Mouse (Mus musculus) right cerebral cortex, postnatal 25 days (tissue): ENCODE measurements around the gene Fem1b.
"Not testable (repeated sequence)": the region's sequence is repeated elsewhere in the genome, so short reads cannot be mapped to it uniquely, and the experiment has no call there.

ENCODE experiments used
- DNase-seq: peaks from one replicate; pipeline ENCODE4 v3.0.0; 2022

Gene Fem1b

GRCm38 (mm10) chr9:62826456-62826855, 14.7 kb upstream of the Fem1b start:
- DNase-seq = no peak

- no peak for DNase-seq
Observed at GRCm38 (mm10) chr9:62825791-62826393, 14.2 kb upstream of the Fem1b start.

GRCm38 (mm10) chr9:62821811-62822210, 10.1 kb upstream of the Fem1b start:
- no peak for DNase-seq

- DNase-seq = no peak
Observed at GRCm38 (mm10) chr9:62820829-62821228, 9.1 kb upstream of the Fem1b start.

- DNase-seq = not testable (repeated sequence)
Observed at GRCm38 (mm10) chr9:62819910-62820309, 8.2 kb upstream of the Fem1b start.

- DNase-seq = no peak
Observed at GRCm38 (mm10) chr9:62819494-62819893, 7.8 kb upstream of the Fem1b start.

GRCm38 (mm10) chr9:62817828-62818614, 6.3 kb upstream of the Fem1b start:
- DNase-seq = no peak

- DNase-seq = no peak
Observed at GRCm38 (mm10) chr9:62817099-62817571, 5.4 kb upstream of the Fem1b start.

GRCm38 (mm10) chr9:62816323-62817098, 4.8 kb upstream of the Fem1b start:
- DNase-seq = no peak

GRCm38 (mm10) chr9:62814751-62815150, 3.0 kb upstream of the Fem1b start:
- DNase-seq = no peak

- no peak for DNase-seq
Observed at GRCm38 (mm10) chr9:62812216-62813049, 699 bp upstream of the Fem1b start.

- peak; percentile 51 for DNase-seq
Observed at GRCm38 (mm10) chr9:62810543-62811515, 905 bp downstream of the Fem1b start.

- no peak for DNase-seq
Observed at GRCm38 (mm10) chr9:62810095-62810494, 1.6 kb downstream of the Fem1b start.

GRCm38 (mm10) chr9:62799218-62799617, 12.5 kb downstream of the Fem1b start:
- not testable (repeated sequence) for DNase-seq

GRCm38 (mm10) chr9:62789856-62790255, 21.9 kb downstream of the Fem1b start:
- DNase-seq = no peak

- no peak for DNase-seq
Observed at GRCm38 (mm10) chr9:62786721-62787120, 25.0 kb downstream of the Fem1b start.

- no peak for DNase-seq
Observed at GRCm38 (mm10) chr9:62784233-62784632, 27.5 kb downstream of the Fem1b start.

GRCm38 (mm10) chr9:62782976-62783781, 28.6 kb downstream of the Fem1b start:
- peak; percentile 84 for DNase-seq

- DNase-seq = no peak
Observed at GRCm38 (mm10) chr9:62781965-62782364, 29.8 kb downstream of the Fem1b start.

- no peak for DNase-seq
Observed at GRCm38 (mm10) chr9:62778721-62779120, 33.0 kb downstream of the Fem1b start.
